Mouse (Mus musculus): ENCODE results near the gene Prcd.

Gene Prcd

GRCm38 (mm10) chr11:116694250-116695193 lies 41.2 kb downstream of the Prcd start:
- DNase-seq: peak; percentile 73

GRCm38 (mm10) chr11:116695194-116695880 lies 42.0 kb downstream of the Prcd start:
- DNase-seq: peak; percentile 62

DNA sequence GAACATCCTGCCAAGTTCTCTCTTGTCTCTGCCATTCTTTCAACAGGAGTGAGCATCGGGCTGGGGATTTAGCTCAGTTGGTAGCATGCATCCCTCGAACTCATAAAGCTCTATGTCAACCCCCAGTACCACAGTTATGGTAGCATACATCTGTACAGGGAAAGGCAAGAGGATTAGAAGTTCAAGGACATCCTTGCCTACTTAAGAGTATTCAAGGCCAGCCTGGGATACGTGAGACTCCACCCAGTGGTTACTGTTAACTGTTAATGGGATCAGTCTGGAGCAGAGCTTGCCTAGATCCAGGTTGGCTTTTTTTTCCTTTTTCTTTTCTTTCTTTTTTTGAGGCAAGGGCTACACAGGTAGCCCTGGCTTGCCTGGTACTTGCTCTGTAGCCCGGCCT lies 43.1 kb downstream of the Prcd start:
- no peak for DNase-seq

- DNase-seq: no peak
Measured at GRCm38 (mm10) chr11:116697521-116697920, 44.2 kb downstream of the Prcd start.

DNA sequence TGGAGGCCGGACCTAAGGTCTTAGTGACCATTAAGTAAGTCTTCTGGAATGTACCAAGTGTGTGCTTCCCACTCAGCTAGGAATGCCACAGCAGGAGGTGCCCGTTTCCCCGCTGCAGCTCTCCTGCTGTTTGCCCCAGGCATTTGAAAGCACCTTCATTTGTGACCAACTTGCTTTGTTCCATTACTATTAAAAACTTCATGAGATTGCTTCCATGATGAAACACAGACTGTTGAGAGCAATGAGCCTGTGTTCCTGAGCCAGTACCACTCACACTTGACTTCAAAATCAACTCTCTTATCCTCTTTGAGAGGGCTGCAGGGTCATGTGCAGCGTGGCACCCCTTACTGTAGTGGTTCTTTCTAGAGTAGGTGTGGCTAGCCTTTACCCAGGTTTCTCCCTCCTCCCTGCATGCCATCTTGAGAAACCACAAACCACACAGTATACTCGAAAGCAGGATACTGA lies 48.1 kb downstream of the Prcd start:
- peak; percentile 66 for DNase-seq

- no peak for DNase-seq
Measured at GRCm38 (mm10) chr11:116704336-116705035, 51.2 kb downstream of the Prcd start.

GRCm38 (mm10) chr11:116705204-116705608 lies 51.9 kb downstream of the Prcd start:
- no peak for DNase-seq

GRCm38 (mm10) chr11:116706363-116706762 lies 53.0 kb downstream of the Prcd start:
- DNase-seq: no peak

DNA sequence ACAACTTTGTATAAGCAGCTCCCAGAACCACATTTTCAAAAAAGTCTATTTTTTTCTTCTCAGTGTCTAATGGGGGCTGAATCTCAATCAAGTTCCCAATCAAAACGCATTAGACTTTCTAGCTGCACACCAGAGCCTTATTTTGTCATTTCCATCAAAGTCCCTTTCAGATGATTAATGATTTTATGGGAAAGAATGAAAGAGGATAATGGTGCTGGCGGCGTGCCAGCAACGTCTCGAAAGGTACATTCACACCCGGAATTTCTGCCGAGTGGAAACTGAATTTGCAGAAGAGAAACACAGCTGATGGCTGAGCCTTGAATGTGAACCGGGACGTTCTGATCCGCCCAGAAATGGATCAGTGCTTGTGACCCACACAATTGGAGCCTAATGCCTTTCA lies 56.8 kb downstream of the Prcd start:
- DNase-seq: no peak

DNA sequence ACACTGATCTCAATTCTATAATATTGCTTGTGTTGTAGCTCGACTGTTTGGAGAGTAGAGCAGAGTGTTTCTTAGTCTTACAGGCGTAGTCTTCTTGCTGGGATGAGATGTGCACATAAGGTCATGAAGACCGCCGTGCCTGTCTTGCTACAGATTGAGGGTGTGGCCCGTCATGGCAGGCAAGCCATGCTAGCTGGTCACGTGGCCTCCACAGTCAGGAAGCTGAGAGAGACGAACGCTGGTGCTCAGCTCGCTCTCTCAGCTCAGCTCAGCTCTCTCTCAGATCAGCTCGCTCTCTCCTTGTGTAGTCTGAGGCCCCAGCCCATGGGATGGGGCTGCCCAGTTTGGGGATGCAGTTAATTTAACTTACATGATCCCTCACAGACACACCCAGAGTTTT lies 57.5 kb downstream of the Prcd start:
- no peak for DNase-seq

DNA sequence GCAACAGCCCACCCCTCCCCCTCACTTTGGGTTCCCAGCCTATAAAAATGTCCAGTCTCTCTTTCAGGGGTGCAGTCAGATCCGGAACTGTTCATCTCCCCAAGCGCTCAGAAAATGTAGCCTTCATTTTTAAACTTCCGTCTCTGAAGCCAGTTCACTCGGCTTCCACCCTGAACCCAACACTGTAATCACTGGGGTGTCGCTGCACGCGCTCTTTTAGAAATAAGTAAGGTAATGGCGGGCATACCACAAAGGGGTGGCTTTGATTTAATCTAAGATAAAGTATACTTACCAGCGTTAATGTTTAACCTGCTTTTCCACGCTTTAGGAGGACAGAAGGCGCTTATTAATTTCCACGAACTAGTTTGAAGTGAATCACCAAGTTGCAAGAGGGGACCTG lies 60.7 kb downstream of the Prcd start:
- DNase-seq: no peak
